In the genomic region with DNA sequence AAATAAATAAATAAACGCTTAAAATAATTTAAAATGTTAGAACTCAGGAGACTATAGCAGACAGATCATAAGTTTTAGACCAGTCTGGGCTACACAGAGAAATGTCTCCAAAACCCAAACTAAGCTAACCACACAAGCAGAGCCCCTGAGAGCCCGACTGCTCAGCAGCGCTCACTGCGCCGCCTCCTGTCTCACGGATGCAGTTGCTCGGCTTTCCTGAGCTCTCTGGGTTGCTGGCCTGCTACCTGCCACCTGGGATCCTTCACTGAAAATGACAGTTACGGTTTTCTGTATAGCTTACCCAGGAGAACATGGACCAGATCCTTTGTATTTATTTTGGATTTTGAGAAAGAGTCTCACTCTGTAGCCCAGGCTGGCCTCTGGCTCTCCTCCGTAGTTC, we compare ENCODE assay signal across 14 mouse cellular contexts. TPM values are rescaled to one million over a fixed set of nuclear protein-coding genes. Genes with fewer than 3 reads are reported as not detected.
DNase-seq lines count a peak whose midpoint lies in the region; ATAC-seq and TF ChIP-seq lines count a peak whose summit lies in the region.
"Had no signal": no experiment of that assay in that cellular context is flagged by ENCODE, and none has a peak within 500 bp of the region (broad histone marks: within the 10 kb centered on the region; RNA-seq: fewer than 3 reads in every experiment).

No protein-coding gene starts in this region.

- no peak for TF ChIP-seq POLR2A in brain, embryonic 14.5 days (IDR thresholded peaks at IDR 0.05; ENCODE audit: borderline replicate concordance, extremely low read depth, insufficient read depth, insufficient read length, poor library complexity, severe bottlenecking)

- no peak for DNase-seq in brain, embryonic 14.5 days (ENCODE audit: low read depth)
- no peak for DNase-seq in left cerebral cortex, postnatal 25 days (ENCODE audit: low spot score in 2 of 2)
- no peak for DNase-seq in left cerebral cortex, postnatal 10 days (ENCODE audit: extremely low spot score in 1 of 2, low spot score in 2 of 2)
- DNase-seq in testis, postnatal 10 days (ENCODE audit: low spot score) = no peak
- DNase-seq: cerebellum, adult 11 months; heart, adult 2 months had no signal

- no peaks in the 10 kb centered on the region; the same call in 1 of the 2 replicates for H3K4me1 ChIP-seq in intestine, postnatal 0 days (replicated peaks; ENCODE audit: control insufficient read depth, insufficient read depth, low read length)
- H3K4me1 ChIP-seq in intestine, embryonic 15.5 days (replicated peaks) = peaks cover 5% of the 10 kb centered on the region; the same call in 1 of the 2 replicates
- peaks cover 10% of the 10 kb centered on the region; the same call in 1 of the 2 replicates for H3K4me1 ChIP-seq in stomach, embryonic 15.5 days
- H3K4me1 ChIP-seq: hindbrain, embryonic 15.5 days had no signal

- no peak overlapping the region for H3K4me2 ChIP-seq in intestine, postnatal 0 days (replicated peaks; ENCODE audit: low read depth)
- no peak overlapping the region for H3K4me2 ChIP-seq in intestine, embryonic 15.5 days (replicated peaks)
- no peak overlapping the region for H3K4me2 ChIP-seq in stomach, embryonic 15.5 days
- H3K4me2 ChIP-seq: hindbrain, embryonic 15.5 days; limb, embryonic 12.5 days; midbrain, embryonic 13.5 days had no signal

- no peak overlapping the region for H3K27ac ChIP-seq in intestine, postnatal 0 days (ENCODE audit: low read depth, low read length)
- H3K27ac ChIP-seq in intestine, embryonic 15.5 days = no peak overlapping the region
- H3K27ac ChIP-seq in stomach, embryonic 15.5 days = peak overlapping the region; percentile 44
- H3K27ac ChIP-seq: heart, adult 2 months; hindbrain, embryonic 15.5 days; layer of hippocampus, adult 2 months; limb, embryonic 12.5 days; midbrain, embryonic 13.5 days had no signal

- 49% methylated on average over 9 of the region's 9 CpGs for WGBS in intestine, postnatal 0 days
- 50% methylated on average over 9 of the region's 9 CpGs for WGBS in intestine, embryonic 15.5 days
- WGBS in stomach, embryonic 15.5 days = 46% methylated on average over 9 of the region's 9 CpGs

- H3K36me3 ChIP-seq in intestine, postnatal 0 days (ENCODE audit: control insufficient read depth, insufficient read depth) = peaks cover 20% of the 10 kb centered on the region
- no peaks in the 10 kb centered on the region for H3K36me3 ChIP-seq in intestine, embryonic 15.5 days
- H3K36me3 ChIP-seq in stomach, embryonic 15.5 days = no peaks in the 10 kb centered on the region
- H3K36me3 ChIP-seq: hindbrain, embryonic 15.5 days; limb, embryonic 12.5 days; midbrain, embryonic 13.5 days had no signal

- no peaks in the 10 kb centered on the region for H3K9me3 ChIP-seq in intestine, postnatal 0 days (ENCODE audit: control insufficient read depth)
- no peaks in the 10 kb centered on the region for H3K9me3 ChIP-seq in intestine, embryonic 15.5 days
- H3K9me3 ChIP-seq in stomach, embryonic 15.5 days = no peaks in the 10 kb centered on the region
- H3K9me3 ChIP-seq: hindbrain, embryonic 15.5 days; limb, embryonic 12.5 days; midbrain, embryonic 13.5 days had no signal

- intact Hi-C loops in left cerebral cortex, postnatal 25 days (cut with DNase I) = no loop called here
- intact Hi-C loops in left cerebral cortex, postnatal 10 days (cut with DNase I) = no loop called here

- no peaks in the 10 kb centered on the region for H3K27me3 ChIP-seq in intestine, postnatal 0 days (replicated peaks; ENCODE audit: control insufficient read depth, insufficient read depth, low read length)
- no peaks in the 10 kb centered on the region for H3K27me3 ChIP-seq in intestine, embryonic 15.5 days (replicated peaks)
- no peaks in the 10 kb centered on the region for H3K27me3 ChIP-seq in stomach, embryonic 15.5 days (replicated peaks)
- H3K27me3 ChIP-seq: hindbrain, embryonic 15.5 days; limb, embryonic 12.5 days; midbrain, embryonic 13.5 days had no signal

- peak; percentile 44 for TF ChIP-seq CTCF in intestine, postnatal 0 days (IDR thresholded peaks at IDR 0.05; ENCODE audit: low read depth)
- TF ChIP-seq CTCF in brain, embryonic 14.5 days (IDR thresholded peaks at IDR 0.05; ENCODE audit: borderline replicate concordance, extremely low read depth, insufficient read depth, insufficient read length) = peak; percentile 32; the same call in 1 of the 2 replicates

- ATAC-seq in intestine, postnatal 0 days = no peak
- ATAC-seq in intestine, embryonic 15.5 days = no peak
- ATAC-seq in CD4-positive, CD25-positive, alpha-beta regulatory T cell, adult 4 months = peak; percentile 67
- no peak for ATAC-seq in stomach, embryonic 15.5 days (ENCODE audit: insufficient read depth, low FRiP score, low read depth)
- ATAC-seq: midbrain, embryonic 13.5 days had no signal

- H3K9ac ChIP-seq in intestine, postnatal 0 days (ENCODE audit: low read depth, low read length) = no peak overlapping the region
- H3K9ac ChIP-seq in intestine, embryonic 15.5 days = no peak overlapping the region
- no peak overlapping the region for H3K9ac ChIP-seq in stomach, embryonic 15.5 days
- H3K9ac ChIP-seq: hindbrain, embryonic 15.5 days; limb, embryonic 12.5 days had no signal

- H3K4me3 ChIP-seq in intestine, postnatal 0 days (ENCODE audit: low read depth, low read length) = no peak overlapping the region
- no peak overlapping the region for H3K4me3 ChIP-seq in intestine, embryonic 15.5 days (replicated peaks)
- no peak overlapping the region for H3K4me3 ChIP-seq in stomach, embryonic 15.5 days (replicated peaks)
- H3K4me3 ChIP-seq: heart, adult 2 months; hindbrain, embryonic 15.5 days; layer of hippocampus, adult 2 months; limb, embryonic 12.5 days; midbrain, embryonic 13.5 days had no signal

RNA-seq across cellular contexts. Expression of gene Supt4a, which starts 17.0 kb away (rescaled TPM):
- 79.7 and 87.5 TPM in 2 replicates for polyA plus RNA-seq in intestine, postnatal 0 days (2015; fragmentation: Nextera tagmentation; extraction: Ambion mirVana)
- polyA plus RNA-seq in intestine, embryonic 15.5 days (2015; fragmentation: Nextera tagmentation; extraction: Ambion mirVana) = 117 and 121 TPM in 2 replicates
- 100 to 1,000 TPM; 346 to 405 TPM for polyA plus RNA-seq in CD4-positive, CD25-positive, alpha-beta regulatory T cell, adult 4 months (2017; shearing (Covaris generic))
- polyA plus RNA-seq in brain, embryonic 14.5 days (2012; rRNA removed) = 118 and 147 TPM in 2 replicates
- polyA plus RNA-seq in stomach, embryonic 15.5 days (2015; fragmentation: Nextera tagmentation; extraction: Ambion mirVana) = 118 and 127 TPM in 2 replicates
- total RNA-seq in left cerebral cortex, postnatal 25 days (2021) = 10 to 100 TPM; 69.9 to 86.3 TPM
- total RNA-seq in left cerebral cortex, postnatal 10 days (2021) = 10 to 100 TPM; 48.5 to 57.1 TPM

RNA-seq across cellular contexts. Expression of gene Tspoap1, which starts 40.0 kb away (rescaled TPM):
- polyA plus RNA-seq in intestine, postnatal 0 days (2015; fragmentation: Nextera tagmentation; extraction: Ambion mirVana) = 0.33 and 0.61 TPM in 2 replicates
- 0.96 and 1.5 TPM in 2 replicates for polyA plus RNA-seq in intestine, embryonic 15.5 days (2015; fragmentation: Nextera tagmentation; extraction: Ambion mirVana)
- 1 to 10 TPM; 3.1 to 3.7 TPM for polyA plus RNA-seq in CD4-positive, CD25-positive, alpha-beta regulatory T cell, adult 4 months (2017; shearing (Covaris generic))
- polyA plus RNA-seq in brain, embryonic 14.5 days (2012; rRNA removed) = 150 and 168 TPM in 2 replicates
- polyA plus RNA-seq in stomach, embryonic 15.5 days (2015; fragmentation: Nextera tagmentation; extraction: Ambion mirVana) = 2.0 and 2.8 TPM in 2 replicates
- 100 to 1,000 TPM; 165 to 189 TPM for total RNA-seq in left cerebral cortex, postnatal 25 days (2021)
- 100 to 1,000 TPM; 148 to 150 TPM for total RNA-seq in left cerebral cortex, postnatal 10 days (2021)
- total RNA-seq: heart, adult 2 months had no signal

RNA-seq across cellular contexts. Expression of gene Rnf43, which starts 57.8 kb away (rescaled TPM):
- polyA plus RNA-seq in intestine, postnatal 0 days (2015; fragmentation: Nextera tagmentation; extraction: Ambion mirVana) = 9.5 and 10.7 TPM in 2 replicates
- 14.1 and 14.7 TPM in 2 replicates for polyA plus RNA-seq in intestine, embryonic 15.5 days (2015; fragmentation: Nextera tagmentation; extraction: Ambion mirVana)
- 10 to 100 TPM; 24.9 to 25.4 TPM for polyA plus RNA-seq in CD4-positive, CD25-positive, alpha-beta regulatory T cell, adult 4 months (2017; shearing (Covaris generic))
- 0.87 and 1.4 TPM in 2 replicates for polyA plus RNA-seq in brain, embryonic 14.5 days (2012; rRNA removed)
- 14.0 and 14.5 TPM in 2 replicates for polyA plus RNA-seq in stomach, embryonic 15.5 days (2015; fragmentation: Nextera tagmentation; extraction: Ambion mirVana)
- total RNA-seq in left cerebral cortex, postnatal 25 days (2021) = 1 to 10 TPM; 1.9 to 2.7 TPM
- 1 to 10 TPM; 2.3 to 3.2 TPM for total RNA-seq in left cerebral cortex, postnatal 10 days (2021)

Comparison
In these comparisons a context has a peak if more than half of its experiments do, and no peak if none do; other contexts are left out.
1. RNA of gene Tspoap1, which starts 40.0 kb away (polyA plus RNA-seq): 150 to 168 TPM in brain, embryonic 14.5 days; 3.1 to 3.7 TPM in CD4-positive, CD25-positive, alpha-beta regulatory T cell, adult 4 months, 2.0 to 2.8 TPM in stomach, embryonic 15.5 days, 0.96 to 1.5 TPM in intestine, embryonic 15.5 days and 0.33 to 0.61 TPM in intestine, postnatal 0 days; every median in the first group is over 10 times any median in the second.